Mouse (Mus musculus) urinary bladder, adult 18-20 months (tissue): ENCODE measurements around the gene Gm12248.
"Not testable (repeated sequence)": the region's sequence is repeated elsewhere in the genome, so short reads cannot be mapped to it uniquely, and the experiment has no call there.

ENCODE experiments used
- DNase-seq, 2 experiments: peaks; one replicate each; pipeline ENCODE4 v3.0.0; 2022; ENCODE audit warnings: low spot score in 2 of 2, mixed read lengths in 2 of 2

The Gm12248 gene

GRCm38 (mm10) chr11:58102581-58103343 is 9.8 kb upstream of the Gm12248 start:
- no peak for DNase-seq

DNA sequence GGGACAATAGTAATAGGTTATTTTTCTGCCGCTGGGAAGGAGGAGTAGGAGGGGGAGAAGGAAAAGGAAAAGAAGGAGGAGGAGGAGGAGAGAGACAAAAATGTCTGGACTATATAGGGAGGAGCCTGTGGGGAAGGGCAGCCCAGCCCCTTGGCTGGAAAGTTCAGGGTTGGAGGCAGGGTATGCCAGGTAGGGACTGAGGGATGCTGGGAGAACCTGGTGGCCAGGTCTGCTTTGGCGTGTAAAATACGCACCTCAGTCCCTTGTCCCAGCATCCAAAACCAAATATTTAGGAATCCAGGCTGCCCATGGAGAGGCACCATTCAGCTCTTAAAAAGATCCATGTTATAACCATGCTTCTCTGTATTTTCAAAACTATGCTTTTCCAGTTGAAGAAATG is 9.2 kb upstream of the Gm12248 start:
- DNase-seq = no peak

DNA sequence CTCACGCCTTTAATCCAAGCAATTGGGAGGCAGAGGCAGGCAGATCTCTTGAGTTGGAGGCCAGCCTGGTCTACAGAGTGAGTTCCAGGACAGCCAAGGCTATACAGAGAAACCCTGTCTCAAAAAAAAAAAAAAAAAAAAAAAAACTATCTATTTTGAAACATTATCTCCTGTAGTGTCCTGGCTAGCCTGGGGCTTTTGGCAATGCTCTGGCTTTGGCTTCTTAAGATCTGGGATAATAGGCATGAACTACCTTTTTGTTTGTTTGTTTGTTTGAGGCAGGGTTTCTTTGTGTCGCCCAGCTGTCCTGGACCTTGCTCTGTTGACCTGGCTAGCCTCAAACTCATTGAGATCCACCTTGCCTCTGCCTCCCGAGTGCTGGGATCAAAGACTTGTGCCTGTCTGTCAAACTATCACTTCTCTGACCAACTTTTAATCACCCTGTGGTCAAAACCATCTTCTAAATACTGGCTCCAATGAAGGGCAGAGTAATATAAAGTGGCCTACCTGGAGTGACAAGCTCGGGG is 8.3 kb upstream of the Gm12248 start:
- no peak for DNase-seq

DNA sequence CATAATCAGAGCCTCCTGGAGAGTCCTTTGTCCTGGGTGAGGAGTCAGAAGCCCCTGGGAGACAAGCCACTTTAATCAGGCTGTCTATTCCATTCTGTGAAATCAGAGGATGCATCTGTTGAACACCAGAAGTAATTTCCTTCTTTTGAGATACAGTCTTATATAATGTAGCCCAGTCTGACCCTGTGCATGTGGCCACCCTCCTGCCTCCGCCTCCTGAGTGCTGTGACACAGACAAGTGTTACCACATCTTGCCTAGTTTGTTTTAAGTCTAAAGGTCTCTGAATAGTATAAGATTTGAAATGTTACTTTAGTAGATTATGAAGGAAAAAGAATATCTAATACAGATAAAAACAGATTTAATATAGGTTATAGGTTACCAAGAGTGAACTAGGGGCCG is 7.1 kb upstream of the Gm12248 start:
- DNase-seq = no peak

GRCm38 (mm10) chr11:58098366-58098720 is 5.4 kb upstream of the Gm12248 start:
- not testable (repeated sequence) for DNase-seq

DNA sequence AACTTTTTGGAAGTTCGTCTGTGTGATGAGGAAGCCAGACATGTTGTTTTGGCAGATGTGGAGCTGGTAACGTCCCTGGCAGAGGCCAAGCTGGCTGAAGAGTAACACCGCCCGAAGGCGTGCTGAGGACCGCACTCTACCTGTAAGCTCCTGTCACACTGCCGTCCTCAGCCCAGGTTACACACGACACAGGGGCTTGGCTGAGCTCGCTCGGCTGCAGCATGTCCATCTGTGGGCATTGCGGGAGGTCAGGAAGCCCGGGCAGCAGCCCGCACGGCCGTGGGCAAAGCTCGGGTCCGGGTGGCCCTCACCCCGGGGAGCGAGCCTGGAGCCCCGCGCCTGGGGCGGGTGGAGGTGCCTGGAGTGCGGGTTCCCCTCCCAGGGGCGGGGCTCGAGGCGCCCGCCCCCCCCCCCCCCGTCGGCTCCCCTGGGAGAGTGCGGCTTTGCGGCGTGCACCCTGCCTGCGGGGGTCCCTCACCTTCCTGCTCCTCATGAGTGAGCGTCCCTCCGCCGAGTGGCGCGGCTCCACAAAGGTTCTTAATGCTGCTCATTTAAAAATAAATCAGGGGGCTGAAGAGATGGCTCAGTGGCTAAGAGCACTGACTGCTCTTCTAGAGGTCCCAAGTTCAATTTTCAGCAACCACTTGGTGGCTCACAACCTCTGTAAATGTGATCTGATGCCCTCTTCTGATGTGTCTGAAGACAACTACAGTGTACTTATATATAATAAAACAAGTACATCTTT is 4.9 kb upstream of the Gm12248 start:
- peak in 1 of 2 experiments; percentile 34 for DNase-seq

DNA sequence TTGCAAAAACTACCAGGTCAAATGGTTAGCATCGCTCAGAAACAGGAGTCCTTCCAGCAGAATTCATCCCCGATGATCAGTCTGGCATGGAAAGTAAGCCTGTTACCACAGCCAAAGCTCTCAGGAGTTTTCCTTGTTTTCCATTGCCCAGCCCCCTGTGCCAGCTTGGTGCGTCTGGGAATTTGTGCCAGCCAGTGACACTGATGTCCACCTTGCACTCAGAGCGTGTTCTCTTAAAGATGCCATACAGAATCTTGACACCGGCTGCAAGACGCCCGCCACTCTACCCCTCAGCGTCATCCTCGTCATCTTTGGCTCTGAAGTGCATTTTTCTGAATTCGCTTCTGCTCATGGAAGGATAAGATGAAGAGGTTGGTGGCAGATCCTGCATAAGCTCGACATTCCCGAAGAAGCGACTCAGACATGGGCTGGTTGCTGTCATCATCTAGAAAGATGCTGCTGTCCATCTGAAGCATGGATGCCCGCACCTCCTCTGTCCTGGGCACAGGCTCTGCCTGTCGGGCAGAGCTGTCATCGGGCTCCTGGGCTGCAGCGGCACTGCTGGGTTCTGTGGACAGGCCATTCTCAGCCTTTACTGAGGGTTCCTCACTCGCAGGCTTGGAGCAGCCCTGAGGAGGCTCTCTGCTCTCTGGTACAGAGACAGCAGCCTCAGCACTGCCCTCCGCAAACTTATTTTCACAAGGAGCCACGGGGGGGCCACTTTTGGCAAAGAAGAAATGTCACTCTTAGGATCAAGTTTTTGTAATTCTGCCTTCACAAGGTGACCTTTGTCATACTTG is 4.1 kb upstream of the Gm12248 start:
- peak in 1 of 2 experiments; percentile 16 for DNase-seq

- no peak for DNase-seq
Measured at GRCm38 (mm10) chr11:58096160-58096559, 3.2 kb upstream of the Gm12248 start.

DNA sequence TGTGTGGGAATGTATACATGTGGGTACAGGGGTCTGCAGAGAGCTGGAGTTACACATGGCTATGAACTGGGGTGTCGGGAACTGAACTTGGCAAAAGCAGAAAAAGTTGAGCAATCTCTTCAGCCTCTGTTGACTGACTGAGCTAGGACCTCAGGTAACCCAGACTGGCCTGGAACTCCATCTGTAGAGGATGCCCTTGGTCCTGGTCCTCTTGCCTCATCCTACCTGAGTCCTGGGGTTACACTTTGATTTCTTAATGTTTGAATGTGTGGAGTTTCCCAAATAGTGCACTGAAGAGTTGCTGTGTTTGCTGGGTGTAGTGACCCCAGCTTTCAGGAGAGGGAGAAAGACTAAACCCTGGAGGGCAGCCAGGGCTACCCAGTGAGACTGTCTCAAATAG is 2.6 kb upstream of the Gm12248 start:
- no peak for DNase-seq

- DNase-seq = no peak
Measured at GRCm38 (mm10) chr11:58094766-58095165, 1.8 kb upstream of the Gm12248 start.

DNA sequence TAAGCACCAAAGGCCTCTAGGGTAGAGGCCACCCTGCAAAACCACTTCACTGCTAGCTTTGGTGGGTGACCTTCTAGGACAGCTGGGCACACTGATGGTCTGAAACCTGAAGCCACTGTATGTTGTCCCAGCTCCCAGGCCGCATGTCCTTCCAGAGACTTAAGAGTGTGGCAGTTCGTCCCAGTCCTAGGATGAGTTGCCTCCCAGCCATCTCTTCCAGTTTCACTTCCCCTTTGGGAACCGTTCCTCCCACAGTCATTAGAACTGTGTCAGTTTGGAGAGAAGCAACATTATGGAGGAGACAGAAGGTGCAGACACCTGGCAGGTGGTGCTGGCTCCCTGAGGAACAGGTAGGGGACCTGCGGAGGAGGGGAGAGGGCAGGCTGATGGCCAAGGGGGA is 393 bp downstream of the Gm12248 start:
- no peak for DNase-seq

DNA sequence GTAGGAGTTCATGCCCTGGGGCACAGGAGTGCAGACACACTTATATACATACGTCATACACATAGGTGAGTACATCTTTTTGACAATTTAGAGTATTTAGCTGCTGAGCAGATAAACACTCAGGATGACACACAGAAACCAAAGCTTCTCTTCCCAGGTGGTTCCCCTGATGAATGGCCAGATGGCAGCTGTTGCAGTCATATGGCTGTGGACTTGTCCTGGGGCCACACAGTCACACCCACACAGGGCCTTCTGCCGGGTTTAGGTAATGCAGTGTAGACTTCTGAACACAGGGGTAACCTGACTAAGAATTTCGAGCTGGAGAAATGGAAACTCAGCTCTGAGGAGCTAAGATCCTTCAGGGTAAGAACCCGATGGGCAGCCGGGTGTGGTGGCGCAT is 11.2 kb downstream of the Gm12248 start:
- no peak for DNase-seq

GRCm38 (mm10) chr11:58077270-58077669 is 15.7 kb downstream of the Gm12248 start:
- DNase-seq = no peak

- no peak for DNase-seq
Measured at GRCm38 (mm10) chr11:58072978-58073377, 20.0 kb downstream of the Gm12248 start.

GRCm38 (mm10) chr11:58065025-58065424 is 27.9 kb downstream of the Gm12248 start:
- no peak for DNase-seq

- DNase-seq = no peak
Measured at GRCm38 (mm10) chr11:58062586-58062985, 30.3 kb downstream of the Gm12248 start.

GRCm38 (mm10) chr11:58061218-58061617 is 31.7 kb downstream of the Gm12248 start:
- not testable (repeated sequence) for DNase-seq

- not testable (repeated sequence) for DNase-seq
Measured at GRCm38 (mm10) chr11:58059752-58060151, 33.2 kb downstream of the Gm12248 start.

- no peak for DNase-seq
Measured at GRCm38 (mm10) chr11:58057455-58057854, 35.5 kb downstream of the Gm12248 start.

DNA sequence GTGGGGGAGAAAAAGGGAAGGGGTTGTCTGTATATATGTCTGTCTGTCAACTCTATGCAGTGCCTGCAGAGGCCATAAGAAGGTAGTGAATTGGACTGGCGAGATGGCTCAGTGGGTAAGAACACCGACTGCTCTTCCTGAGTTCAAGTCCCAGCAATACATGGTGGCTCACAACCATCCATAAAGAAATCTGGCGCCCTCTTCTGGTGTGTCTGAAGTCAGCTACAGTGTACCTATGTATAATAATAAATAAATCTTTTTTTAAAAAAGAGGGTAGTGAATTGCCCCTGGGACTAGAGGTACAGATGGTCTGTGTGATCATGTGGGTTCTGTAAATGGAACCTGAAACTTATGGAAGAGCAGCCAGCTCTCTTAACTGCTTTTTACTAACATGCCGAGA is 46.5 kb downstream of the Gm12248 start:
- DNase-seq = no peak

- no peak for DNase-seq
Measured at GRCm38 (mm10) chr11:58042861-58043431, 50.0 kb downstream of the Gm12248 start.

- no peak for DNase-seq
Measured at GRCm38 (mm10) chr11:58039027-58039426, 53.9 kb downstream of the Gm12248 start.
